Mouse (Mus musculus) lung, postnatal 0 days (tissue): Measurements from ENCODE around the gene Mindy4.

Experiments
- CTCF ChIP-seq: IDR thresholded peaks from 2 replicates; pipeline ENCODE4 v1.5.1; 2016; ENCODE audit warnings: antibody characterized with exemption, mild to moderate bottlenecking
- EP300 ChIP-seq: IDR thresholded peaks from 2 replicates; pipeline ENCODE4 v1.6.1; 2016; ENCODE audit warnings: antibody characterized with exemption, mild to moderate bottlenecking, control low read depth

DNA sequence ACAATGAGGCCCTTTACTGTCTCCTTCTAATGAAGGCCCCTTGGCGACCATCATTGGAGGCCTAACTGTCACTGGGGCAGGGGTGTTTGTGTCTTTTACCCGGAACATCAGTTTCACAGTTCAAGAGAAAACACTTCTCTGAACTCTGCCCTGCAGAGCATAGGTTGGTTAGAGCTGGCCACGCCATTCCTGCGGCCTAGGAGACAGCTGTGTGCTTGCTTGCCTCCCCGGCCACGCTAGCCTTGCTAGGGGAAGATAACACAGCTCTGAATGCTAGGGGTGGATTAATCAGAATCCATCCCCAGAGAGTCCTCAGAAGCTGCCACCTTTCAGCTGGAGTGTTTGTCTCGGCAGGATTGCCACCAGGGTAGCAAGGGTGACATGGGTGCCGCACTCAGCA is 96.3 kb downstream of the Mindy4 start:
- TF ChIP-seq CTCF (no peak), EP300 (no peak)
